Mouse (Mus musculus) MEL-GATA-1-ER (cell line): ENCODE measurements at regions not wholly inside any gene's neighbourhood (a gene's known extent, or its start where the extent isn't known, plus 50 kb on each side); places are given as distances from the start of the nearest gene placed in this dataset.

Experiments
- DNase-seq: peaks from one replicate; pipeline ENCODE4 v3.0.0-alpha.2; 2012; ENCODE audit warnings: low read depth; ENCODE audit errors: extremely low read depth

DNA sequence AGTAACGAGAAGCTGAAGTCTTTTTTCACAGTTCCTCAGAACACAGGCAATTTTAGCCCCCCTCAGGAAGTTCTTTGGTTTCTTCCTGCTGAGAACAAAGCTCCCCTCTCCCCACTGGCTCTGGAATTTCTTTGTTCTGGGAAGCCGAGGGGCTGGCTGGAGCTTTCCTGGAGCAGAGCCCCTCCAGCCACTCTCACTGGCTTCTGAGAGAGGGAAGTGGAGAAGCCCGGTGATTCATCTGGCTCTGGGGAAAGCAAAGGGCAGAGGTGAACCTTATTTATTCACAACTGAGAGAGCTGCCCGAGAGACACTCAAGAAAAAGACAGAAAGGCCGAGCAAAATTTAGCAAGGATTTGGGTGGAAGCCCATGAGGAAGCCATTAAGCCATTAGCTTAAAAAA lies 63.9 kb downstream of the Ddx3x start:
- DNase-seq: no peak

- DNase-seq: no peak
Measured at GRCm38 (mm10) chrX:13345126-13345525, 64.4 kb downstream of the Ddx3x start.

DNA sequence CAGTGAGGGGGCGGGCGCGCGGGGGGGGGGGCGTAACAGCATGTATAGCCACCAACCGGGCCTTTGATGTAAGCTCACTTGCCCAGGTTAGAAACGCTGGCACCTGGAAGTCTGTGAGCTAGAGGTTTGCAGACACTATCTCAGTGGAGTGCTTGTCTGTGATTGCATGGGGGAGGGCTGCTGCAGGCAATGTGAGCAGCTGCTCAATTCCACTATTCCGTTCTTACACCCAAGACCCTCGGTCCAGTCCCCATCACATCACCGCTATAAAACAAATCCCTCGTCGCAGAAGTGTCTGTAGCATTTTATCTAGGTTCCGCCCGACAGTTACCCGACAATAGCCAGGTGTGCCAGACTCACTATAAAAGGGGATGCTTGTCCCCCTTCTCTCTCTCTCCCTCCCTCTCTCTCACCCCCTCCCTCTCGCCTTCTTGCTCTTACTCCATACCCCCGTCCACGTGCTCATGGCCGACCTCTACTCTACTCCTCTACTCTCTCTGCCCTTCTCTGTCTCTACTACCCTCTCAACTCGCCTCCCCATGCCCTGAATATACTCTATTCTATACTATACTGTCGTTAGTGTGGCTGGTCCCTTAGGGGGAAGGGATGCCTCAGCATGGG lies 65.4 kb downstream of the Ddx3x start:
- no peak for DNase-seq

- DNase-seq: no peak
Measured at GRCm38 (mm10) chrX:13346696-13347026, 65.9 kb downstream of the Ddx3x start.

- peak; percentile 95 for DNase-seq
Measured at GRCm38 (mm10) chrX:13347027-13347840, 66.5 kb downstream of the Ddx3x start.

GRCm38 (mm10) chrX:13348415-13348814 lies 67.6 kb downstream of the Ddx3x start:
- DNase-seq: no peak

DNA sequence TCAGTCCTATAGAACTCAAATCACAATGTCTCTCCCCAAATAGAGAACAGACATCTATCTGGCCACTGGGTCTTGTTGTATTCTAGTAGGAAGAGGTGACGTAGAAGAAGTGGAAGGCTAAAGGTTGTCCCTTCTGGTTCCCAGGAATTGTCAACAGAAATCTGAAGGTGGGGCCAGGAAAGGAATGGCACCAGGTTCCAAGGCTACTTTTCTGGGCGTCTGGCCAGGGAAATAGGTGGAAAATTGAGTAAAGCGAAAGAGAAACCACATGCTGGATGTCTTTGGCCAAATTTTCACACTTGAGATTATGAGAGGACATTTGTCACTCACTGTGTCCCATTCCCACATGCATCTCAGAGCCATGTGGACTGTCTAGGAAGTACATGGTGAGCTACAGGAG lies 69.7 kb downstream of the Ddx3x start:
- DNase-seq: no peak

- DNase-seq: no peak
Measured at GRCm38 (mm10) chrX:13357149-13357783, 76.5 kb downstream of the Ddx3x start.

DNA sequence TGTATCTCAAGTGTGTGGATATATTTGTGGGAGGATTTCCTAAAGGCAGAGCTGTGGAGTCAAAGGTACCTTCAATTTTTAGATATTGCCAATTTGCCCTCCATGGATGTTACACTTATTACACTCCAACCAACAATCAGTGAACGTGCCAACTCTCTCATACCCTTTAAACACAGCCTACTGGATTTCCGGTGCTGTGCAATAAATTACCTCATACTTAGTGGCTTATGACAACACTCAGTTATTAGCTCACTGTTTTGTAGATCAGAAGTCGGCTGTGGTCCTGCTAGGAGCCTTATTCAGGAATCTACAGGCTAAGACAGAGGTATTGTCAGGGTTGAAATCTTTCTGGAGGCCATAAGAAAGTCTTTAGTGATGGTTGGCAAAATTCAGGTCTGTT lies 77.2 kb downstream of the Ddx3x start:
- DNase-seq: no peak

- DNase-seq: no peak
Measured at GRCm38 (mm10) chrX:13360436-13360835, 79.7 kb downstream of the Ddx3x start.

DNA sequence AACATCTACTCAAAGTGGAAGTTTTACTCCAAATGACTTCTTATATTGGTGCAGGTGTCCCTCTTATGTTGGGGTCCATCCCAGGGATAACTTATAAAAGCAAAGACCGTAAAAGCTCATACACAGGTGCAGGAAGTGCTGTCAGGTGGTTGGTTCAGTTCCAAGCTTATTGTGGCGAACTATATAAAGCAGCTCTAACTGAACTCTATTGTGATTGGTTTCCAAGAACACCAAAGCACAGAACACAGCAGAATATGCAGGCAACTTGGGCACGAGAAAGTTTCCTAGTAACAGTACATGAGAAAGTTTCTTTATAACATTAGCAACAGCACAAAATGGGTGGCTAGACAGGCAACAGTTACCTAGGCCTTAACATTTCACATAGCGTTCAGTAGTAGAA lies 89.5 kb downstream of the Ddx3x start:
- no peak for DNase-seq

DNA sequence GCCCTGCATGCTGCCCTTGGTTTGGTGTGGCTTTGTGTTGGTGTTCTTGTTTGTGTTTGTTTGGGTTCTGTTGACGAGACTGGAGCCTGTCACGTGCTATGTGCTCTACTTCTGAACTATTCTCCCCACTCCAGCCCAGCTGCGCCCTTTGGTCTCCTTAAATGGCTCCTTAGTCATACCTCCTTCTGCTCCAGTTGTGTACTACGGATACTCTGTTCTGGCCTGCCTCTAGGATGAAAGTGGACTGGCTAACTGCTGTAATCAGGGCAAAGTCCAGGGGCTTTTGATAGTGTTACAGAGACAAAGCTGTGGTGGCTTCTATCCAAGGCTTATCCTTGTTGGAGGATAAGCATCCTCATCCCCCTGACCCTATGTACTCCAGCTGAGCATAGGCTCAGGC lies 92.0 kb downstream of the Ddx3x start:
- no peak for DNase-seq

DNA sequence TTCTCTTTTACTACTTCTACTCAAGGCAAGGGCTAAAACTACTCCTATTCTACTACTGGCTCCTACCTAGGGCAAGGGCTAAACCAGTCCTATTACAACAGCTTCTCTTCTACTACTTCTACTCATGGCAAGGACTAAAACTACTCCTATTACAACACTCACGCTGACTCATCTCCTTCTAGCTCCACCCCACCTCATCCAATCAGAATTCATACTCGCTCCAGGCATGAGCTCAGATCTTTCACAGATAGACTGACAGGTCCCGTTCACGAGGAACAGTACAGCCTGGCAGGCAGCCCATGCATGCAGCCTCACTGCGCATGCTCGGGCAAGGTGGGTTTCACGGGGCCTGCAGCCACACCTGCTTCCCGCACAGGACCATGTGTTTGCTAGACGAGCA lies 79.6 kb upstream of the Nyx start:
- no peak for DNase-seq

DNA sequence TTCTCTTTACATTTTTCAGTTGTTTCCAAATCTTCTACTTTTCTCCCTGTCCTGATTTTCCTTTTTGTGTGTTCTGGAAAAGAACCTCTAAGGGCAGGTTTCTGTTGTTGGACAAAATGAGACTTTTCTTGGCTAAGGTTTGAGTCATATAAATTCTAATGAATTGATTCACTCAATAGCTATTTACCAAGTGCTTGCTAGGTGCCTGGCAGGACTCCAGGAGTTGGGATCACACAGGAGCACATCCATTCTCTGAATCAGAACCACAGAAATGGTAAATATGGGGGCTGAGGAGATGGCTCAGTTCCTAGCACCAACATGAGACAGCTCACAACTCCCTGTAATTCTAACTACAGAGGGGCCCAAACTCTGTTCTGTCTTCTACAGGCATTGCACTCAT lies 67.4 kb upstream of the Nyx start:
- no peak for DNase-seq

GRCm38 (mm10) chrX:13412726-13413125 lies 53.2 kb upstream of the Nyx start:
- DNase-seq: no peak

- no peak for DNase-seq
Measured at GRCm38 (mm10) chrX:13413135-13413534, 52.8 kb upstream of the Nyx start.
